Mouse (Mus musculus) right cerebral cortex, postnatal 14 days (tissue): ENCODE results near the gene Zfp831.
A peak's percentile ranks its signal among the peaks of the same experiment; 100 is the strongest.

ENCODE experiments used
- DNase-seq: peaks from one replicate; pipeline ENCODE4 v3.0.0; 2022

Zfp831 gene

GRCm38 (mm10) chr2:174655341-174655740 is 12.0 kb downstream of the Zfp831 start:
- no peak for DNase-seq

- no peak for DNase-seq
These were observed 15.0 kb downstream of the Zfp831 start for GRCm38 (mm10) chr2:174658229-174658844.

GRCm38 (mm10) chr2:174659874-174660273 is 16.5 kb downstream of the Zfp831 start:
- no peak for DNase-seq

GRCm38 (mm10) chr2:174660321-174660720 is 17.0 kb downstream of the Zfp831 start:
- no peak for DNase-seq

- no peak for DNase-seq
These were observed 18.3 kb downstream of the Zfp831 start for GRCm38 (mm10) chr2:174661436-174662171.

- no peak for DNase-seq
These were observed 19.3 kb downstream of the Zfp831 start for GRCm38 (mm10) chr2:174662593-174662992.

- no peak for DNase-seq
These were observed 22.1 kb downstream of the Zfp831 start for GRCm38 (mm10) chr2:174665404-174665803.

- DNase-seq: no peak
These were observed 25.5 kb downstream of the Zfp831 start for GRCm38 (mm10) chr2:174668806-174669205.

GRCm38 (mm10) chr2:174672506-174673190 is 29.3 kb downstream of the Zfp831 start:
- DNase-seq: no peak

- peak; percentile 94 for DNase-seq
These were observed 30.4 kb downstream of the Zfp831 start for GRCm38 (mm10) chr2:174673592-174674286.

- DNase-seq: no peak
These were observed 31.1 kb downstream of the Zfp831 start for GRCm38 (mm10) chr2:174674287-174675045.

- peak; percentile 77 for DNase-seq
These were observed 32.3 kb downstream of the Zfp831 start for GRCm38 (mm10) chr2:174675642-174676041.

- no peak for DNase-seq
These were observed 58.0 kb downstream of the Zfp831 start for GRCm38 (mm10) chr2:174701351-174701750.

- DNase-seq: no peak
These were observed 63.8 kb downstream of the Zfp831 start for GRCm38 (mm10) chr2:174707101-174707500.

GRCm38 (mm10) chr2:174708587-174708986 is 65.3 kb downstream of the Zfp831 start:
- no peak for DNase-seq

GRCm38 (mm10) chr2:174710185-174710584 is 66.9 kb downstream of the Zfp831 start:
- DNase-seq: no peak

- no peak for DNase-seq
These were observed 68.7 kb downstream of the Zfp831 start for GRCm38 (mm10) chr2:174712043-174712442.

- DNase-seq: no peak
These were observed 72.6 kb downstream of the Zfp831 start for GRCm38 (mm10) chr2:174715938-174716337.

- no peak for DNase-seq
These were observed 74.5 kb downstream of the Zfp831 start for GRCm38 (mm10) chr2:174717857-174718256.

- DNase-seq: no peak
These were observed 83.9 kb downstream of the Zfp831 start for GRCm38 (mm10) chr2:174727114-174727823.

- DNase-seq: no peak
These were observed 88.6 kb downstream of the Zfp831 start for GRCm38 (mm10) chr2:174731939-174732338.

- DNase-seq: no peak
These were observed 91.9 kb downstream of the Zfp831 start for GRCm38 (mm10) chr2:174735270-174735669.
